Mouse (Mus musculus) spleen, adult 10 weeks (tissue): ENCODE measurements around the gene Clec11a. TPM values are rescaled to one million over a fixed set of nuclear protein-coding genes. Genes with fewer than 3 reads are reported as not detected.

Experiments used
- polyA plus RNA-seq: library from polyadenylated mRNA; stranded (reverse); fragments of 350-450 nt; fragmentation: Illumina TruSeq; extraction: RNeasy Lipid Tissue Mini Kit (QIAGEN cat#74804); gene quantifications from one replicate; pipeline ENCODE4 v1.2.3, GENCODE M21; 2015; ENCODE audit warnings: low replicate concordance; ENCODE audit not compliant: insufficient read depth

Clec11a gene
- 2.6 TPM for polyA plus RNA-seq

DNA sequence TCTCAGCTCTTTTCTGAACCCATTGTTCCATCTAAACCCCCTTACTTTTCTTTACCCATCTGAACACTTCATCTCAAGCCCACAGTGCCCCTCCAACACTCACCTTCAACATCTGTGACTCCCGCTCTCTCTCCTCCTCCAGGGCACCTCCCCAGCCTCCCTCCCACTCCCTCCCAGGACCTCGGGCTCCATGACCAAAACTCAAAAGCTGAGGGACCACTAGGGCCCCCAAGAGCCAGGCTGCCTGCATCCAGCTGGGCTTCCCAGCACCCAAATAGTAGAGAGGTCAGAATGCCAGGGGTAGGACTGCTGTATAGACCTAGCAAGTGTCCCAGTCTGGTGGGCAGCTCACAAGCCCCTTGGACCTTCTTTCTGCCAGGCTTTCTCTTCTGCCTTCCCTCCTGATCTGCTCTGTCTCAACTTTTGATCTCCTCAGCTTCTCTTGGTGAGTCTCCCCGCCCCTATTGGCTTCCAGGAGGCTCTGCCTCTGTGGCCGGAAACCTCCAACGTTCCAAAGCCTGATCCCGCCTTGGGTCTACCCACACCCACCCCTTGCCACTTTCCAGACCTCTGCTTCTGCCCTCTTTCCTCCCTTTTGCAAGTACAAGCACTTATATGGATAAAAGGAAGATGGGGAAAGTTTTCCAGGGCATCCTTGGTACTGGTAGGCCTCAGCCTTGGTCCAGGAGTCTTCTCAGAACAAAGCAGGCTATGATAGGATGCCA is at the start of gene Clec11a:
Gene Clec11a, minus strand, starts transcription at position 387 of the 725 bp plus-strand sequence.

DNA sequence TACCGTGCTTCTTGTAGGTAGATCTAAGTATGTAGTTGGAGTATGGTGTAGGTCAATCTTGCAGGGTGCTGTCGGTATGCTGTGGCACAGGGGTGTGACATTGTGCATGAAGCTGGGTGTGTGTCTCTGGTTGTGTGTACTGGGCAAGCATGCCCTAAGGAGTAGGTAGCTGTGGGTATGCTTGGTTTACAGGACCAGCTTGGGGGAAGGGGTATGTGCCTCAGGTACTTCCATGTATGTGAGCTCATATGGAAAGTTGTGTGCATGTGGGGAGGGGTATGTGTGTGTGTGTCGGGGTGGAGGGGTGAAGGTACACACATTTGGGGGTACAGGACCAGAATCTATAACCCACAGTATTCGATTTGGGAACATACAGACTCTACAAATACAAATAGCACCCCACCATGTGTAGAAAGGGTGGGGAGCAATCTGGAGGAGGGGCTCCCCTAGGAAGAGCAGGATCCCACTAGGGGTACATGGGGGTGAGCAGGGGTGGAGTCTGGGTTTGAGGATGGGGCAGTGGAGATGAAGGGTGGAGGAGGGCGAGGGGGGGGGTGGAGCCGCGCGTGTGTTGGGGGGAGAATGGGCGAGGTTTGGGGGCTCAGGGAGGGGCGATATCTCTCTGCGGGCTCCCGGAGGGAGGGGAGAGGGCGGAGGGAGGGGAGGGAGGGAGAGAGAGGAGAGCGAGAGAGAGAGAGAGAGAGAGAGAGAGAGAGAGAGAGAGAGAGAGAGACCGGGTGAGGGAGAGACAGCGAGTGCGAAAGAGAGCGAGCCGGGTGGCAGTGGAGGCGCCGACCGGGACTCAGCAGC is 3.0 kb upstream of the Clec11a start, which contains the start of gene Shank1:
Gene Shank1, plus strand, starts transcription at position 779 of the 810 bp plus-strand sequence.

DNA sequence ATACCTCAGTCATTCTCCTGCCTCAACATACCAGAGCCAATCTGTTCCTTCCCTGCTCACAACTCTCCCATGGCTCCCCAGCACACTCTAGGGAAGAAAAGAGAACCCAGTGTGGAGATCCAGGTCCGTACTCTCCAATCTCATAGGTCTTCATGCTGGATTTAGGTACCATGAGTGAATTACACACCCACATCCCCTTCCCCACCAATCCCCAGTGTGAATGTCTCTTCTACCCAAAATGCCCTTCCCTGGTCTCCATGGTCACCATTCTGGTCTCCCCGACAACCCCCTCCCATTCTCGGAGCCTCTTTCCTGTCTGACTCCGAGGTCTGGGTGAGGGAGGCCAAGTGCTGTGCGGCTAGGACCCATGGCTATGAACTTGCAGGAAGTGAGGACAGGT is 45.6 kb downstream of the Clec11a start, which contains the start of gene Gm15517:
Gene Gm15517, plus strand, starts transcription at position 301 of the 400 bp plus-strand sequence.

DNA sequence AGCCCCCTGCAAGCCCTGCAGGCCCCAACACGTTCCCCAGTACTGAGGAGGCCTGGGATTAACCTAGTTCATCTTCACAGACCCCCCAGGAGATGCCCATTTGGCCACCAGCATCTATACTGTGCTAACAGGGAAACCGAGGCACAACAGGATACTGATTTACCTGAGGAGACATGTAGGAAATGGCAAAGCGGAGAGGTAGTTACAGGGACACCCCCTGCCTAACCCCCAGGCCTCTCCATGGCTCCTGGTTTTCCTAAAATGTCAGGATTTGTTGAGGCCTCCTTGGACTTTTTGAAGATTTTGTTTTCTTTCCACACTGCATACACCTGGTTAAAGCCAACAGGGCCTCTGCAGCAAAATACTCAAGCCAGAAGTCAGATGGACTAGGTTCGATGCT is 49.4 kb downstream of the Clec11a start, which contains the start of gene Acp4:
Gene Acp4, minus strand, starts transcription at position 101 of the 400 bp plus-strand sequence.

Other genes starting within 250 kb of the Clec11a start
- gene Klk1b21, start 204.6 kb downstream of the Clec11a start, polyA plus RNA-seq, result not detected
- not detected for gene Klk1b22, start 194.2 kb downstream of the Clec11a start, polyA plus RNA-seq
- not detected for gene Klk1b16, start 170.1 kb downstream of the Clec11a start, polyA plus RNA-seq
- not detected for gene Klk1b24, start 118.7 kb downstream of the Clec11a start, polyA plus RNA-seq
- gene Klk1b3, start 108.7 kb downstream of the Clec11a start, polyA plus RNA-seq, result not detected
- gene Klk1b4, start 99.5 kb downstream of the Clec11a start, polyA plus RNA-seq, result not detected
- gene Klk1b5, start 91.0 kb downstream of the Clec11a start, polyA plus RNA-seq, result not detected
- 8.8 TPM for gene Klk1, start 81.5 kb downstream of the Clec11a start, polyA plus RNA-seq
- gene Gm36864, start 70.7 kb downstream of the Clec11a start, polyA plus RNA-seq, result not detected
- gene 1700028J19Rik, start 60.2 kb downstream of the Clec11a start, polyA plus RNA-seq, result 0.84 TPM
- gene 2410002F23Rik, start 60.2 kb downstream of the Clec11a start, polyA plus RNA-seq, result 112 TPM
- not detected for gene Acp4, start 49.5 kb downstream of the Clec11a start, polyA plus RNA-seq
- not detected for gene Gm15517, start 45.5 kb downstream of the Clec11a start, polyA plus RNA-seq
- 1.8 TPM for gene Shank1, start 3.4 kb upstream of the Clec11a start, polyA plus RNA-seq
- gene Syt3, start 77.2 kb upstream of the Clec11a start, polyA plus RNA-seq, result 0.28 TPM
- not detected for gene 1700008O03Rik, start 78.9 kb upstream of the Clec11a start, polyA plus RNA-seq
- not detected for gene Lrrc4b, start 122.1 kb upstream of the Clec11a start, polyA plus RNA-seq
- gene Aspdh, start 158.5 kb upstream of the Clec11a start, polyA plus RNA-seq, result not detected
- 22.8 TPM for gene Josd2, start 161.1 kb upstream of the Clec11a start, polyA plus RNA-seq
- 16.3 TPM for gene Emc10, start 189.6 kb upstream of the Clec11a start, polyA plus RNA-seq
- gene Fam71e1, start 189.7 kb upstream of the Clec11a start, polyA plus RNA-seq, result 1.3 TPM
- 0.95 TPM for gene Mybpc2, start 217.8 kb upstream of the Clec11a start, polyA plus RNA-seq
- 234 TPM for gene Spib, start 225.2 kb upstream of the Clec11a start, polyA plus RNA-seq
- 14.2 TPM for gene Pold1, start 241.9 kb upstream of the Clec11a start, polyA plus RNA-seq
- 31.8 TPM for gene Nr1h2, start 247.0 kb upstream of the Clec11a start, polyA plus RNA-seq